Mouse (Mus musculus): ENCODE results near the gene Tmc2. TPM values are rescaled to one million over a fixed set of nuclear protein-coding genes. Genes with fewer than 3 reads are reported as not detected.
A peak's percentile ranks its signal among the peaks of the same experiment; 100 is the strongest.

The Tmc2 gene
- polyA plus RNA-seq, 1 experiment from 2014 or later: not detected

- Histone ChIP-seq H3K4me3 (peak within 1 kb of the TSS; percentile 99), H3K9me3 (no peaks in the 10 kb centered on the region), H3K4me1 (peaks cover 21% of the 10 kb centered on the region), H3K27me3 (ENCODE audit: insufficient read depth, poor library complexity, severe bottlenecking) (no peaks in the 10 kb centered on the region), H3K36me3 (peaks cover 32% of the 10 kb centered on the region), H3K27ac (peak within 1 kb of the TSS; percentile 100)
- under 1% methylated on average over 81 of the region's 81 CpGs for WGBS
- peak; percentile 94 for DNase-seq (ENCODE audit: low spot score)
These were observed 16.1 kb upstream of the Tmc2 start, which contains the start of gene Snrpb for GRCm38 (mm10) chr2:130178706-130179506. Gene Snrpb, minus strand, starts transcription at chr2:130179403.

DNA sequence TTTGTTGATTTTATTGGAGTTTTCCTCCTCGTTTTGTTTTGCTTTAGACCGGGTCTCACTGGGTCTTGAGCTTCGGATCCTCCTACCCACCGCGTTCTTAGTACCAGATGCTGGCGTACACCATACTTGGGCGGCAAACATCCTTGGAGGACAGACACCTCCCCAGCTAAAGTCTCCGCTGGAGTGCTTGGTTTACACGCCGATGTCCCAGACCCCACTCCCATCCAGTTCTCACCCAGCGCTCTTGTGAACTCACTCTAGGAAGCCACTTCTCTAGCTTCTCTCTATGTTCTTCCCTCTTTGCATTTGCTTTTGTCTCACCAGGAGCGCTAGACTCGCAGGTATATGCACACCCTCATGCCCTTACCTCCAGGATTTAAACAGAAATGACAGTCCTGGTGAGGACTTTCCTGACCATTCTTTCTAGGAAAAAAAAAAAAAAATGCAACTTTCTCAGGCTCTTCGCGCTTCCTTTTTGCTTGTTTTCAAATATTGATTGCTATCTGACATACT, 15.4 kb upstream of the Tmc2 start:
- Histone ChIP-seq H3K4me1 (peaks cover 21% of the 10 kb centered on the region), H3K36me3 (peaks cover 25% of the 10 kb centered on the region), H3K27me3 (ENCODE audit: insufficient read depth, poor library complexity, severe bottlenecking) (no peaks in the 10 kb centered on the region), H3K4me3 (peak overlapping the region; percentile 99), H3K27ac (peak overlapping the region; percentile 100), H3K9me3 (no peaks in the 10 kb centered on the region)
- under 1% methylated on average over 15 of the region's 15 CpGs for WGBS
- no peak for DNase-seq (ENCODE audit: low spot score)

GRCm38 (mm10) chr2:130188391-130188790, 6.6 kb upstream of the Tmc2 start:
- Histone ChIP-seq H3K4me1 (no peaks in the 10 kb centered on the region), H3K4me3 (no peak overlapping the region), H3K27me3 (ENCODE audit: insufficient read depth, poor library complexity, severe bottlenecking) (no peaks in the 10 kb centered on the region), H3K9me3 (no peaks in the 10 kb centered on the region), H3K36me3 (no peaks in the 10 kb centered on the region), H3K27ac (no peak overlapping the region)
- no peak for DNase-seq (ENCODE audit: low spot score)
- 86% methylated on average over 12 of the region's 12 CpGs for WGBS

GRCm38 (mm10) chr2:130200961-130201360, 6.0 kb downstream of the Tmc2 start:
- H3K4me1 ChIP-seq: no peaks in the 10 kb centered on the region
- peak; percentile 11 for DNase-seq (ENCODE audit: low spot score)
- no peak overlapping the region for H3K4me3 ChIP-seq
- no peak overlapping the region for H3K27ac ChIP-seq
- no peaks in the 10 kb centered on the region for H3K27me3 ChIP-seq (ENCODE audit: insufficient read depth, poor library complexity, severe bottlenecking)
- WGBS: 83% methylated on average over 5 of the region's 5 CpGs
- H3K9me3 ChIP-seq: no peaks in the 10 kb centered on the region
- no peaks in the 10 kb centered on the region for H3K36me3 ChIP-seq

GRCm38 (mm10) chr2:130207376-130207775, 12.4 kb downstream of the Tmc2 start:
- no peaks in the 10 kb centered on the region for H3K36me3 ChIP-seq
- WGBS: 54% methylated on average over 2 of the region's 2 CpGs
- H3K4me1 ChIP-seq: no peaks in the 10 kb centered on the region
- no peak overlapping the region for H3K27ac ChIP-seq
- H3K9me3 ChIP-seq: no peaks in the 10 kb centered on the region
- H3K4me3 ChIP-seq: no peak overlapping the region
- peak; percentile 14 for DNase-seq (ENCODE audit: low spot score)
- H3K27me3 ChIP-seq (ENCODE audit: insufficient read depth, poor library complexity, severe bottlenecking): no peaks in the 10 kb centered on the region

DNA sequence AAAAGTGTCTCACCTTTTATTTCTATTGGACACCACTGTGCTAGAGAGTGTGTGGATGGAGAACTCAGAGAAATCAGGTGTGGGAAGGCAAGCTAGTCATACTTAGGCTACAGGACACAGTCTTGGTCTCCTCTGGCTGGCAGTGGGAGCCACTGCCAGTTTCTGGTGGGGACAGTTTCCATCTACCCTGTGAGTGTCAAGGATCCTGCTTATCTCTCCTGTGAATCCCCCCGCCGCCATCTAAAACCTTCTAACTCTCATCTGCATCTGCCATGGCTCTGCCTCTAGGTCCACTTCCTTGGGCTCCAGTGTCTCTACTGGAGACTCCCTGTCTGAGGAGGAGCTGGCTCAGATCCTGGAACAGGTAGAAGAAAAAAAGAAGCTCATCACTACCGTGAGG, 13.0 kb downstream of the Tmc2 start:
- no peak overlapping the region for H3K27ac ChIP-seq
- 71% methylated on average over 3 of the region's 3 CpGs for WGBS
- H3K9me3 ChIP-seq: no peaks in the 10 kb centered on the region
- H3K36me3 ChIP-seq: no peaks in the 10 kb centered on the region
- H3K27me3 ChIP-seq (ENCODE audit: insufficient read depth, poor library complexity, severe bottlenecking): no peaks in the 10 kb centered on the region
- peak; percentile 51 for DNase-seq (ENCODE audit: low spot score)
- no peak overlapping the region for H3K4me3 ChIP-seq
- H3K4me1 ChIP-seq: no peaks in the 10 kb centered on the region

- no peak overlapping the region for H3K27ac ChIP-seq
- peak; percentile 57 for DNase-seq (ENCODE audit: low spot score)
- H3K4me3 ChIP-seq: no peak overlapping the region
- no peaks in the 10 kb centered on the region for H3K36me3 ChIP-seq
- H3K4me1 ChIP-seq: no peaks in the 10 kb centered on the region
- H3K27me3 ChIP-seq (ENCODE audit: insufficient read depth, poor library complexity, severe bottlenecking): no peaks in the 10 kb centered on the region
- 81% methylated on average over 3 of the region's 3 CpGs for WGBS
- H3K9me3 ChIP-seq: no peaks in the 10 kb centered on the region
These were observed 14.6 kb downstream of the Tmc2 start for GRCm38 (mm10) chr2:130209636-130210035.

DNA sequence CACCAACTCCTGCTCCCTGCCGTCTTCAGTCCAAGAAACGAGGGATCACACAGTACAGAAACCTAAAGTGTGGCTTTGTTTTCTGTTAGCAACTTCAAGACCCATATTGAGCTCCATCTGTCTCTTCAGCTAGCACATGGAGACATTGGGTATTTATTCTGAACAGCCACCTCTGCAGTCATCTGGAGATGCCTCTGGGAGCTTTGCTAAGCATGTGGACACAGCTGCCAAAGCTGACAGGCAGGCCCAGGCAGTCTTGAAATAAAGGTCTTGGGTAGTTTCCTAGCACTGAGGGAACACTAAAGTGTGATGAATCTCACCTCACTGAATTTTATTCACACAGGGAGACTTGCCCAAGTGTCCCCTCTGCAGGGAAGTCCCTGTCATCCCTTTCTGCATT, 16.6 kb downstream of the Tmc2 start:
- Histone ChIP-seq H3K27ac (no peak overlapping the region), H3K27me3 (ENCODE audit: insufficient read depth, poor library complexity, severe bottlenecking) (no peaks in the 10 kb centered on the region), H3K36me3 (no peaks in the 10 kb centered on the region), H3K4me3 (no peak overlapping the region), H3K9me3 (no peaks in the 10 kb centered on the region), H3K4me1 (no peaks in the 10 kb centered on the region)
- no peak for DNase-seq (ENCODE audit: low spot score)
- 85% methylated on average over 2 of the region's 2 CpGs for WGBS

GRCm38 (mm10) chr2:130246912-130247311, 51.9 kb downstream of the Tmc2 start:
- 44% methylated on average over 9 of the region's 9 CpGs for WGBS
- Histone ChIP-seq H3K4me3 (no peak overlapping the region), H3K27ac (no peak overlapping the region), H3K4me1 (no peaks in the 10 kb centered on the region), H3K27me3 (ENCODE audit: insufficient read depth, poor library complexity, severe bottlenecking) (no peaks in the 10 kb centered on the region), H3K36me3 (no peaks in the 10 kb centered on the region), H3K9me3 (no peaks in the 10 kb centered on the region)
- DNase-seq (ENCODE audit: low spot score): no peak

DNA sequence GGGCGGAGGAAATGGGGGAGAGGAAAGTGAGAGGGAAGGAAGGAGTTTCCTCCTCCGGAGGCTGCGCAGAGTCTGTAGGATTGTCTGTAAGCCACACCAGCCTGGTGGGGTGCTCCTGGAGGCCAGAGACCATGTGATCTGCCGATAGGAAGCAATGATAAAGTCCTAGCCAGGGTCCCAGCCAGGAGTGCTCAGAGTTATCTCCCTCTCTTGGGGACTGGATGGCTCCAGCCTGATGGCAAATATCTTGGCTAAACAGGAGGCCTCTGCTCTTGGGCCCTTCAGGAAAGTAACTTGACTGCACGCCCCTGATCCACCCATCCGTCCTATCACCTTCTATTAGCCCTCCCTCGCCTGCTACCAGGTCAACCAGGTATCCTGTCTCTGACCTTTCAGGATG, 53.2 kb downstream of the Tmc2 start:
- H3K4me3 ChIP-seq: no peak overlapping the region
- H3K27me3 ChIP-seq (ENCODE audit: insufficient read depth, poor library complexity, severe bottlenecking): no peaks in the 10 kb centered on the region
- H3K9me3 ChIP-seq: no peaks in the 10 kb centered on the region
- H3K27ac ChIP-seq: no peak overlapping the region
- no peaks in the 10 kb centered on the region for H3K36me3 ChIP-seq
- no peaks in the 10 kb centered on the region for H3K4me1 ChIP-seq
- no peak for DNase-seq (ENCODE audit: low spot score)
- WGBS: 56% methylated on average over 7 of the region's 7 CpGs

DNA sequence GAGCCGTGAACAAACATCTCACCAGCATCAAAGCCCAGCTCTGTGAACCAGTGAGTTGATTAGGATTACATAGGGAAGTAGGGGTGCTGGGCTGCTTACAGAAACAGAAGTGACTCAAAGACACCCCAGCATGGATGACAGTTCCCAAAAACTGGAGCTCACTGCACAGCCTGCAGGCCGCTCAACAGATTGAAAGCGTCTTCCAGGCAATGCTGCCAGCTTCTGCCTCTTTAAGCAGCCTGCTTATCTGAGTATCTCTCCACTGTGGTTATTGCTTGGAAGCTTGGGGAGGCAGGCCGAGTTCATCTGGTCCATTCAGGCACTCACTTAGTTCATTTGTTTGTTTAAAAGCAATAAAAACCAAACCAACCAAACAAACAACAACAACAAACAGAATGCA, 61.8 kb downstream of the Tmc2 start:
- H3K36me3 ChIP-seq: no peaks in the 10 kb centered on the region
- H3K27ac ChIP-seq: no peak overlapping the region
- no peaks in the 10 kb centered on the region for H3K27me3 ChIP-seq (ENCODE audit: insufficient read depth, poor library complexity, severe bottlenecking)
- H3K4me3 ChIP-seq: no peak overlapping the region
- WGBS: 61% methylated on average over 4 of the region's 4 CpGs
- H3K4me1 ChIP-seq: no peaks in the 10 kb centered on the region
- DNase-seq (ENCODE audit: low spot score): no peak
- H3K9me3 ChIP-seq: no peaks in the 10 kb centered on the region

DNA sequence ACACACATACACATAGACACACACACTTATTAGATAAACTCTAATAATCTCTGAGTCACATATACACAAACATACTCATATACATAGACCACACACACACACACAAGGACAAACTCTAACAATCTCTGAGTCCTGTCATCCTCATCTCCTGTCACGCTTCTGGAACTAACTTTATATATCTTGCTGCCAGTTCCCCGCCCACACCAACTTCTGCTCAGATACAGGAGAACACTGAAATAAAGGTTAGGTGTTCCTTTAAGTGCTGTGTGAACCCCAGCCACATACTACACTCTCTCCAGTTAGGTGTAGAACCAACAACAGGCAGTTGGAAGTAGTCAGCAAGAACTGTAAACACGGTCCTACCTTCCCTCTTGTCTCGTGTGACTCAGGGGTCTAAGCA, 65.8 kb downstream of the Tmc2 start:
- Histone ChIP-seq H3K4me1 (0 out of 2 replicates have a peak, but pooled peaks cover 3% of the 10 kb centered on the region), H3K4me3 (no peak overlapping the region), H3K27ac (no peak overlapping the region), H3K36me3 (no peaks in the 10 kb centered on the region), H3K9me3 (no peaks in the 10 kb centered on the region), H3K27me3 (ENCODE audit: insufficient read depth, poor library complexity, severe bottlenecking) (no peaks in the 10 kb centered on the region)
- 78% methylated on average over 4 of the region's 4 CpGs for WGBS
- no peak for DNase-seq (ENCODE audit: low spot score)

DNA sequence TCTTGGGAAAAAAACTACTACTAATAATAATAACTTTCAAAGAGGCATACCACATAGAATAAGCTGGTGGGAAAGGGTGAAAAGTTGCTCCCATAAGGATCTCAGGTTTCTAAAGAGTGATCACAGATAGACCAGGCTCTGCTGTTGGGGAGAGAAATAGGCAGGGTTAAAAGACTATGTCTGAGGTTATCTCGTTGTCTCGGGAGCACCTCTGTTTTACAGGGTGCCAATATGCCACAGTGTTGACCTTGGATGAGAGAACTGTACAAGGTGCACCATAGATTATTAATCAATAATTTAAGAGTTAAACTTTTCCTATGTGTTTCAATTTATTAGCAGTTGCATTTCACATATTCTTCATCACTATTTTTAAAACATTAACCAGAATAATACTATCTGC, 66.9 kb downstream of the Tmc2 start:
- 0 out of 2 replicates have a peak, but pooled peaks cover 3% of the 10 kb centered on the region for H3K4me1 ChIP-seq
- no peak overlapping the region for H3K27ac ChIP-seq
- WGBS: 66% methylated on average over 2 of the region's 2 CpGs

More for the DNA sequence above, 66.9 kb downstream of the Tmc2 start:
- Histone ChIP-seq H3K36me3 (no peaks in the 10 kb centered on the region), H3K27me3 (ENCODE audit: insufficient read depth, poor library complexity, severe bottlenecking) (no peaks in the 10 kb centered on the region), H3K4me3 (no peak overlapping the region), H3K9me3 (no peaks in the 10 kb centered on the region)
- no peak for DNase-seq (ENCODE audit: low spot score)
